Mouse (Mus musculus) small intestine, adult 2 months (tissue): Measurements from ENCODE around the gene Nhlh1.

Source experiments
- CTCF ChIP-seq: fragments of 200-500 bp; IDR thresholded peaks from 2 replicates; pipeline ENCODE4 v1.5.1; 2012; ENCODE audit warnings: low read depth, mild to moderate bottlenecking, control low read depth, inconsistent platforms, low read length, moderate library complexity, mixed read lengths; ENCODE audit not compliant: insufficient replicate concordance, insufficient read length; ENCODE audit errors: extremely low read depth
- POLR2A ChIP-seq: fragments of 200-500 bp; IDR thresholded peaks from 2 replicates; pipeline ENCODE4 v1.6.1; 2012; ENCODE audit warnings: low read depth, mild to moderate bottlenecking, control low read depth, inconsistent platforms, low read length, moderate library complexity

DNA sequence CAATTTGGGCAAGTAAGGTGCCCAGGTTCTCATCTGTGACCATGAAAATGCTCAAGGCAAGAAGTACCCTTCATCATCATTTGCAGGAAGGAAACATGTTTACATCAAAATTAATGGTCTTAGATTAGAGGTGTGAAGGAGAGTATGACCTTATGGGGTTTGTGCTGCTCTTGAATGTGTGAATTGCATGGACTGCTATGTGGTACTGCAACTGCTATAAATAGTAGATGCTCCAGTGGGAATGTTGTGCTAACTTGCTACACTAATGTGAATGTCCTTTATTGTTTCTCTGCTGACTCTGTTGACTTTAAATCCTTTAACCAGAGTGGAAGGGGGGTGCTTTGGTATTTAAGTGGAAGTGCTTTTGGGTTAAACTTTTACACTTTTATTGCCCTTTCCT, 36.9 kb upstream of the Nhlh1 start:
- TF ChIP-seq CTCF (no peak), POLR2A (no peak)
